Mouse (Mus musculus): ENCODE data around the gene Zfp131. TPM values are rescaled to one million over a fixed set of nuclear protein-coding genes. Genes with fewer than 3 reads are reported as not detected.

Gene Zfp131
- total RNA-seq, 2 experiments from 2014 or later: 22.9 TPM

Other genes starting within 250 kb of the Zfp131 start
- not detected for gene Ccl28, start 167.1 kb downstream of the Zfp131 start, total RNA-seq (2021)
- 10 to 100 TPM; 50.6 to 51.5 TPM for gene Hmgcs1, start 100.5 kb downstream of the Zfp131 start, total RNA-seq (2021)
- gene Nim1k, start 35.0 kb downstream of the Zfp131 start, total RNA-seq (2021): under 1 TPM; 0.88 to 0.93 TPM
- gene AF067063, start 39.3 kb upstream of the Zfp131 start, total RNA-seq (2021): not detected
- not detected for gene D13Ertd608e, start 45.1 kb upstream of the Zfp131 start, total RNA-seq (2021)
- gene Tcstv1, start 103.9 kb upstream of the Zfp131 start, total RNA-seq (2021): not detected
- gene Gm21761, start 138.4 kb upstream of the Zfp131 start, total RNA-seq (2021): not detected
- gene B020031M17Rik, start 159.9 kb upstream of the Zfp131 start, total RNA-seq (2021): not detected
- not detected for gene Gm36079, start 236.1 kb upstream of the Zfp131 start, total RNA-seq (2021)

All from heart, postnatal 14 days (tissue).